Mouse (Mus musculus) frontal cortex, postnatal 14 days (tissue): ENCODE measurements at regions not wholly inside any gene's neighbourhood (a gene's known extent, or its start where the extent isn't known, plus 50 kb on each side); places are given as distances from the start of the nearest gene placed in this dataset.

Experiments used
- DNase-seq, 2 experiments: peaks; one replicate each; pipeline ENCODE4 v3.0.0; 2022; ENCODE audit warnings: low spot score in 2 of 2

- no peak for DNase-seq
Observed at GRCm38 (mm10) chr13:51297231-51297880, 111.1 kb upstream of the S1pr3 start.

DNA sequence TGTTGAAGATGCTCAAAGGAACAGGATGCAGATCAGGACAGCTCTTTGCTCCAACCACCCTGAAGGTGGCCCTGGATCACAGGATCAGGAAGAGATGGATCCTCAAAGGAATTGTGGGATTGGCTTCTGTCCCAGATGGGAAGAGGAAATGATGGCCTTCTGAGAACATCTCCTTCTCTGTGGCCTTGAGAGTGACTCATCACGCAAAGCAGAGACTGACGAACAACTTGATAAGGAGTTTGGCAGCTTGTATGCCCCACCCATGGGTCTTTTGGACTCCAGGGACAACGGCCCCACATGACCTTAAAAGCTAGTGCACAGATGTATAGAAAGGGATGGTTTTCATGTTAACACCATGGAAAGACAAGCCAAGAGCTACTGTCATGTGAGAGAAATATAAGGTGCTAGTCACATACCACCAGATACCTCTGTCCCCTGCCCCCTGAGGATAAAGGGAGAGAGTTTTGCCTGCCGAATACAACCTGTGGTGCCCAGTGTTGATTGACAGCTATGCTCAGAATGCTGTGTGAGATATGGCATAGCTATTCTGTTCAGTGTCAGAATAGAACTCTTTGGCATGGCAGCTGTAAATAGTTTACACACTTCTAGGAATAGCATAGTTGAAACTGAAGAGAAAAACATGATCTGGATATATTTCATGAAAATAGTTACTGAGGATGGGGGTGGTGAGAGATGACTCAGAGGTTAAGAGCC lies 109.2 kb upstream of the S1pr3 start:
- DNase-seq = no peak

GRCm38 (mm10) chr13:51301476-51301875 lies 107.0 kb upstream of the S1pr3 start:
- DNase-seq = no peak

- DNase-seq = no peak
Observed at GRCm38 (mm10) chr13:51303112-51303511, 105.3 kb upstream of the S1pr3 start.

DNA sequence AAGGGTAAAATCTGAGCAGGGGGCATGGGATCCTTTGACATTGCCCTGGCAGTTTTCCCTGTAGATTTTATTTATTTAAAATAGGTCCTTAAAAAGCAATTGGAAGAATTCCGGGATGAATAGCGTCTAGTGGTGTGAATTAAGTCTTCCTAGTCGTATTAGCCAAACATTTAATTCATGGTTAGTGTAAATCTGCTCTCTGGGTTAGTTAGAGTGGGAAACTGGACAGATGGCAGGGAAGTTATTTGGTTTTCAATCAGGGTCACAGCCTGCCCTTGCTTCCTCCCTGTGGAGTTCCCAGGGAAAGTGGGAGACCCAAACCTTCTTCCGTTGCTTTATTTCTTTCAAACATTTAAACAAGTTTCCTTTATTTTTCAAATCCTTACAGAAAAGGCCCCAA lies 103.8 kb upstream of the S1pr3 start:
- DNase-seq = no peak

DNA sequence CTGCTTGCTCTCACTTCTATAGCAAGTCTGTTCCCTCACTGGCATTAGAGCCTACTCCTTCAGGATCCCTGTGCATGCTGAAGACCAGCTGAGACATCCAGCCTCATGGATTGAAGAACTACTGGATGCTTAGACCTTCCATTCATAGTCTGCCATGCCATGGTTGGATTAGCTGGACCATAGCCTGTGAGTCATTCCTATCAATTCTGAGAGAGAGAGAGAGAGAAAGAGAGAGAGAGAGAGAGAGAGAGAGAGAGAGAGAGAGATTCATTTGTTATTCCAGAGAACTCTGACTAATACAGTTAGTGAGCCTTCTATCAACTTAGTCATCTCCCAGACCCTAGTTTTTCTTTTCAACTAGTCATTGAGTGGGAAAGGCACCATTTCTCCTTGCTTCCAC lies 99.0 kb upstream of the S1pr3 start:
- no peak for DNase-seq

GRCm38 (mm10) chr13:51310041-51310440 lies 98.4 kb upstream of the S1pr3 start:
- DNase-seq = no peak

DNA sequence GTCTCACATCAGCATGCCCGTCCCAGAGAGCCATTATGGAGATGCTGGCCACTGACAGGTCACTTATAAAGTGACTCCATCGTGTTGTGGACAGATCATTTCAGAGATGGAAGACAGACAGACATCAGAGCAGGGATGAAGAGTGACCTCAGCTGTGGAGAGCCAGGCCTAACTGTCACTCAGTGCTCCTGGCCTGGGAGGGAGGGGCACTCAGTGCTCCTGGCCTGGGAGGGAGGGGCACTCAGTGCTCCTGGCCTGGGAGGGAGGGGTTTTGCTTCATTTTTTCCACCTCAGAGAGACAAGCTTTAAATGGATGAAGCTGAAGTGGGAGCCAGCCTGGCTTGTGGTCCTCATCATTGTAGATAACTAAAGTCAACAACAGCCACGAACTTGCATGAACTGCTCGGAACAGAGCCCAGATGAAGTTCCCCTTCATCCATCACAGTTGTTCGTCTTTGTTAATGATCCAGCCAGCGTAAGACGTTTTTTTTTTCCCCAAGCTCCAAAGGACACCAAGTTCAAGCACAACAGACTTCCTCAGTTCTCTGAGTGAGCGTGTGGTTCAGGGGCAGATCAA lies 96.7 kb upstream of the S1pr3 start:
- no peak for DNase-seq

DNA sequence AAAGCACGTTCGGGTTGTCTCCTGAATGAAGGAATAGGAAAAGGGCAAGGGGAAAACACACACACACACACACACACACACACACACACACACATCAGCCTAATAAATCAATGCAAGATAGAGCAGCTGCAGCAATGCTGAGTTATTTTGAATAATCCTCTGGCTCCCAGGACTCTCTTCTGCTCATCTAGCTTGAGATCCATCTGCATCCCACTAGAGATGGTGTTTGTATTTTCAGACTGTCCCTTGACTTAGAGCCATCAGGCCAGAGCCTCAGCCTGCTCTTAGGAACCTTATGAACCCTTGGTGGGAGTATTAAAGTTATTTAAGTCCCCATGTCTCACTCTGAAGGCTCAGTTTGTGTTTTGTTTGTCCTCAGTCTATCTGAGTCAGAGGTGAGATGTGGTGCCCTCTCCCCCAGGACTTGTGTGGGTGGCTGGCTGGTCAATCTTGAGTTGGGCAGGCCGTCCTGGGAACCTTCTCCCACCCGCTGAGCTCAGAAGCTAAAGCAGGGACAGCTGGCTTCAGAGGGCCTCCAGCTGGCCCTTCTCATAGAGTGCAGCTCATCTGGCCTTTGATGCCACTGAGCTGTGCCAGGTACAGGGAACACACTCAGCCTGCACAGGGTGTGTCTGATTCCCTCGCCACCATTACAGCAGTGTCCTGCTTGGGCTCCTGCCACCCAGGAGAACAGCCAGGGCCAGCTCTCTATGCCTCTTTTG lies 95.1 kb upstream of the S1pr3 start:
- DNase-seq = no peak

DNA sequence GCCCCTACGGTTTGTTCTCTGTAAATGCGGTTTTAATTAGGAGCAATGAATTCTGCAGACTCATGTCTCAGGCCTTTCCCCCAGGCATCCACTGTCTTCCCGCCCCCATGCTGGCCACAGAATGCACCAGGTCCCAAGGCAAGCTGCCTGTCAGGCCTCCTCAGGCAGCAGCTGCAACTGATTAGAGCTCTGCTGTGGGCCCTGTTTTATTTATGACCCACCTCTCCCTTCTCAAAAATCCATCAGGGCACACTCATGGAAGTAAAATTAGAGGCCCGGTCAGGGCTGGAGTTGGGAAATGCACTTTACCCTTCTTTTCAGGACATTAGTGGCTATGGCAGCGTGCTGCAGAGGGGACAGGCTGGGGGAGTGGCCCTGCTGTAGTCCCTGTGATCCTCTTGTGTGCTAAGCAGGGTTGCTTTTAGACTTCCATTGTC lies 93.9 kb upstream of the S1pr3 start:
- no peak for DNase-seq

GRCm38 (mm10) chr13:51315008-51315778 lies 93.2 kb upstream of the S1pr3 start:
- DNase-seq = no peak

DNA sequence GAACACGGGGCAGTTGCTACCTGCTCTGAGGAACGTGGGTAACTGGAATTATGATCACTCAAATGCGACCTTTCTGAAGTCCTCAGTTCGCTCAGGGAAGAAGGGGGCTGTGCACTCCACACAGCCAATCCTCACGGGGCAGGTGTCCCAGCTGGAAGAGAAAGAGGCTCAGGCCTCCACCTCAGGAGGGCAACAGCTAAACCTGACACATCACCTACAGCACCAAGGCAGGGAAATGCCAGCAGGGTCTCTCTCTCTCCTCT lies 92.7 kb upstream of the S1pr3 start:
- no peak for DNase-seq

DNA sequence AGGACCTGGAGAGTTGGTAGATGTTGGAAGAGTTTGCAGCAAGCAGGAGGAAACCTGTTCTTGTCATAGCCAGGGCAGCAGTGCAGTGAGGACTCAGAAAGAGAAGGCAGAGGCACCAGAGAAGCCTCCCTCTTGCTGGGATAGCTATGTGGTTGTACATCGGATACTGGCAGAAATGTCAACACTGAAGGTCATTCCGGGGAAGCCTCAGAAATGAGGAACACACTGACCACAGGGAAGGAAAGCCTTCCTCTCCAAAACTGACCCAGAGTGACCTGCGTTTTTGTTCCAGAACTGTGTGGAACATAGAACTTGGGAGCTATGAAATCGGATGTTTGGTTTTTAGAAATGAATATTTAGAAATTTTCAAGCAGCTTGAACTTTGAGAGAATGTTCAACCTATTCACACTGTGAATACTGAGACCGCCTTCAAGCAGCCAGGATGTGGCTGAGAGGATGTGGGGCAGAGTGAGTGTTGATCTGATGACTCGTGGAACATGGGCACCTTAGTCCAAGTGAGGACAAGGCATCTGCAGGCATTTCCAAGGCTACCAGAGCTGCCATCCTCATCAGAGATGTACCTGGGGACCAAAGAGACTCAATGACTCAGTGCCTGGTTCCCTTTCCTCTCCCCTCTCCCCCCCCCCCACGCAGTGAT lies 85.3 kb upstream of the S1pr3 start:
- DNase-seq = no peak

DNA sequence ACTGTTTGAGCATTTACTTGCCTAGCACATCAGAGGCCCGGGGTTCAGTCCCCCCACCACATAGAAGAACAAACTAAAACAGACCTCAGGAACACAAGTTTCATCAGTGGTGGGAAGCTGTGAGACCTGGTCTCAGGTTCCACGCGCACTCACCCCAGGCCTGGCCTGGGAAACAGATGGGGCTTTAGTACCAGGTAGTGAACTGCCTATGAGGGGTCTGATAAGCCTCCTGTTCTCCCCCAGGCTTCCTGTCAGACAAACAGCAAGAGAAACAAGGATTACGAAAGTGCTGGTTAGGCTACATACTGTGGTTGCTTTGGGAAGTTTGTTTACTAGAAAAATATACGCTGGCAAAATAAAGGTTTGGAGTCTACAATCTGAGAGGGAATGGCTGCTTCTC lies 83.7 kb upstream of the S1pr3 start:
- no peak for DNase-seq

DNA sequence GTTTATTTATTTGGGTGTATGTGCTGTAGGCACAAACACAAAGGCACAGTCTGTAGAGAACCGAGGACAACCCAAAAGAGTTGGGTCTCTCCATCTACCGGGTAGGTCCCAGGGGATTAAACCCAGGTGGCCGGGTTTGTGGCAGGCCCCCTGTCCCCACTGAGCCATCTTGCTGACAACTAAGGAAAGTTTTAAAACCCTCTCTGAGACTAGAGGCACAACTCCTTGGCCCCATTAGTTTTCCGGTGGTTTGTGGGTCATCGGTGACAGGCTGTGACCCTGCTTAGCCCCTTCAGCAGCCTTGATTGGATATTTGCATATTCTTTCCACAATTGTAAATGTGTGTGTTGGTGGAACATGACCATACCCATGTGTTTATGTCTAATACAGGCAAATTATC lies 83.1 kb upstream of the S1pr3 start:
- no peak for DNase-seq

GRCm38 (mm10) chr13:51326128-51326527 lies 82.3 kb upstream of the S1pr3 start:
- no peak for DNase-seq

GRCm38 (mm10) chr13:51328131-51328970 lies 80.1 kb upstream of the S1pr3 start:
- DNase-seq = peak; percentile 21 to 32

- no peak for DNase-seq
Observed at GRCm38 (mm10) chr13:51328971-51329346, 79.5 kb upstream of the S1pr3 start.

DNA sequence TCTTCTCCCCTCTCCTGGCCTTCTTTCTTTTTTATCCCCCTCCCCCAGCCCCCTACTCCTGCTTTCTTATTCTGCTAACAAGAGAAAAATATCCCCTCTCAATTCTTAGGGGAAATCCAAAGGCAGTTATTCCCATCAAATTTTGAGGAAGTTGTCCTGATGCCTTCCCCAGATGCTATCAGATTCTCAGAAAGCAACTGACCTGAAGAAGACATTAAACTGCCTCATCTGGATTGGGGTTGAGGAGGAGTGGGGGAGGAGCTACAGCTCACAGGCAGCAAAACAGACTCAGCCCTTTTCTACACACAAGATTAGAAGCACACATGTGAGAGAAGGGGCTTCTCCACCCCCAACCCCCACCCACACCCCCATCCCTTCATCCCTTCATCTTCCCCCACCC lies 78.7 kb upstream of the S1pr3 start:
- no peak for DNase-seq

GRCm38 (mm10) chr13:51332271-51332670 lies 76.2 kb upstream of the S1pr3 start:
- no peak for DNase-seq

DNA sequence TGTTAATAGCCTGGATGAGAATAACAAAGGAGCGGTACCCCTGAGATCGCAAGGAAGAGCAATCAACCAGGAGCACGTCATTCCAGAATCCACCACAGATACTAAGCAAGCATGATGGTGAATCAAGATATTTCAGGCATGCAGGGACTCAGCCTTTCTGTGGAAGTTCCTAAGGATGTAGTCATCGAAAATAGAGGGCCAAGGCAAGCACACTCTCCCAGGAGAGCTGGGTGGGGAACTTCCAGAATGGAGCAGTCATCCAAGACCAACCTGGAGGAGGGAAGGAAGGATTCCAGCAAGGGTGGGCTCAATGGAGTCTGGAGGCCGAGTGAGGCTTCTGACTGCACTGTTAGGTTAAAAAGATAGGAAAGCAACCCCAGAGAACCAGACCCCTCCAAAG lies 75.0 kb upstream of the S1pr3 start:
- no peak for DNase-seq
